Mouse (Mus musculus): Measurements from ENCODE around the gene Aqp5.

DNA sequence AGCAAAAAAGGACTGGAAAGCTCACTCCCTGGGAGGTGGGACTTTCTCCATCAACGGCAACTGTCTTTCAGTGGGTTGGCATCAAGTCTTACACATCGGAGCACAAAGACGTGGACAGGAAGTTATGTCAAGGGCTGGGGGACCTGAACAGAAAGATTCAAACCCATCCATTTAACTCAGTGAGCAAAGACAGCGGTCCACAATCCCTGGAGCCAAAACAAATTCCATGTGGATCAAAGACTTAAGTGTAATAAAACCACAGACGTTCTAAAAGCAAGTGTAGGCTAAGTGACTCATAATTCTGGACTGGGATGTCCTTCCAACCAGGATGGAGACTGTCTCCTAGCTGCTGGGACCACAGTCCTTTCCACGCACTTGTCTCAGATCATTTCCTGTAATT lies 42.9 kb upstream of the Aqp5 start:
- TF ChIP-seq EP300 (optimal IDR thresholded peaks at IDR 0.05) (no peak), CTCF (IDR thresholded peaks at IDR 0.05; ENCODE audit: low read depth) (no peak)
